Mouse (Mus musculus) bone marrow, adult 2 months (tissue): Measurements from ENCODE around the gene Acbd4. TPM values are rescaled to one million over a fixed set of nuclear protein-coding genes. Genes with fewer than 3 reads are reported as not detected.
A peak's percentile ranks its signal among the peaks of the same experiment; 100 is the strongest.

Source experiments
- H3K27ac ChIP-seq: fragments of 200-500 bp; 2 replicates; pipeline ENCODE4 v1.5.1; 2012; ENCODE audit warnings: low read depth, mild to moderate bottlenecking, control low read depth, inconsistent platforms, low read length; ENCODE audit not compliant: control insufficient read depth, poor library complexity, insufficient read depth
- H3K4me1 ChIP-seq: fragments of 200-500 bp; 2 replicates; pipeline ENCODE4 v1.6.1; 2011; ENCODE audit warnings: low read length; ENCODE audit not compliant: control insufficient read depth, insufficient read depth
- H3K4me3 ChIP-seq: fragments of 200-500 bp; replicated peaks from 2 replicates; pipeline ENCODE3; 2011; ENCODE audit warnings: mild to moderate bottlenecking, low read depth, low read length, control low read depth; ENCODE audit not compliant: control insufficient read depth
- CTCF ChIP-seq: fragments of 200-500 bp; IDR thresholded peaks from 2 replicates; pipeline ENCODE4 v1.5.1; 2011; ENCODE audit warnings: low read length, control low read depth; ENCODE audit not compliant: control insufficient read depth, insufficient read depth
- POLR2A ChIP-seq: fragments of 200-500 bp; IDR thresholded peaks from 2 replicates; pipeline ENCODE4 v1.6.1; 2011; ENCODE audit warnings: low read depth, mild to moderate bottlenecking, control low read depth, low read length, borderline replicate concordance; ENCODE audit not compliant: control insufficient read depth
- WGBS: fragments of 180-500 bp; shearing (Covaris S2); methylation state at CpG from one replicate; pipeline ENCODE4 v1.1.7; 2018; 5-methylcytosine and 5-hydroxymethylcytosine counted together
- polyA plus RNA-seq: library from polyadenylated mRNA; stranded (reverse); fragments of >200 nt; gene quantifications from 2 replicates; pipeline ENCODE4 v1.2.4, GENCODE M21; 2011; ENCODE audit warnings: low replicate concordance; ENCODE audit not compliant: missing spikeins, insufficient read depth, insufficient read length

Acbd4 gene
- polyA plus RNA-seq, 1 experiment: 34.1 TPM

- Histone ChIP-seq H3K27ac (no peak overlapping the region), H3K4me1 (peaks cover 5% of the 10 kb centered on the region), H3K4me3 (no peak overlapping the region)
- 25% methylated on average over 4 of the region's 4 CpGs for WGBS
- TF ChIP-seq POLR2A (no peak), CTCF (no peak)
Observed at GRCm38 (mm10) chr11:103146386-103146785, 44.9 kb downstream of the Acbd4 start.

GRCm38 (mm10) chr11:103147766-103148165 is 46.3 kb downstream of the Acbd4 start:
- H3K4me3 ChIP-seq: no peak overlapping the region
- peaks cover 5% of the 10 kb centered on the region for H3K4me1 ChIP-seq
- no peak overlapping the region for H3K27ac ChIP-seq
- WGBS: 59% methylated on average over 4 of the region's 4 CpGs
- no peak for TF ChIP-seq POLR2A
- no peak for TF ChIP-seq CTCF

- WGBS: 90% methylated on average over 4 of the region's 4 CpGs
- Histone ChIP-seq H3K4me3 (no peak overlapping the region), H3K27ac (no peak overlapping the region), H3K4me1 (peaks cover 5% of the 10 kb centered on the region)
- TF ChIP-seq POLR2A (no peak), CTCF (no peak)
Observed at GRCm38 (mm10) chr11:103149771-103150170, 48.3 kb downstream of the Acbd4 start.

- TF ChIP-seq POLR2A (peak; percentile 26; the same call in 1 of the 2 replicates), CTCF (peak; percentile 99)
- H3K4me1 ChIP-seq: no peaks in the 10 kb centered on the region; the same call in 1 of the 2 replicates
- 9% methylated on average over 25 of the region's 25 CpGs for WGBS
- H3K4me3 ChIP-seq: no peak overlapping the region
- no peak overlapping the region for H3K27ac ChIP-seq
Observed at GRCm38 (mm10) chr11:103158621-103159478, 57.4 kb downstream of the Acbd4 start.

GRCm38 (mm10) chr11:103160738-103161137 is 59.3 kb downstream of the Acbd4 start:
- TF ChIP-seq POLR2A (no peak), CTCF (no peak)
- H3K27ac ChIP-seq: no peak overlapping the region
- no peak overlapping the region for H3K4me3 ChIP-seq
- 78% methylated on average over 11 of the region's 11 CpGs for WGBS
- no peaks in the 10 kb centered on the region; the same call in 1 of the 2 replicates for H3K4me1 ChIP-seq

GRCm38 (mm10) chr11:103161449-103161848 is 60.0 kb downstream of the Acbd4 start:
- no peak overlapping the region for H3K4me3 ChIP-seq
- TF ChIP-seq POLR2A: no peak
- no peak for TF ChIP-seq CTCF
- 76% methylated on average over 7 of the region's 7 CpGs for WGBS
- H3K27ac ChIP-seq: no peak overlapping the region
- H3K4me1 ChIP-seq: no peaks in the 10 kb centered on the region; the same call in 1 of the 2 replicates

Other genes starting within 250 kb of the Acbd4 start
- 77.3 and 159 TPM in 2 replicates for gene Eftud2, start 220.7 kb upstream of the Acbd4 start, polyA plus RNA-seq
- gene Ccdc103, start 220.5 kb upstream of the Acbd4 start, polyA plus RNA-seq: 0.70 TPM in 1 of 2 replicates, not detected in the other
- gene Fam187a, start 216.5 kb upstream of the Acbd4 start, polyA plus RNA-seq: not detected in 2 replicates
- 8.1 and 11.4 TPM in 2 replicates for gene Gfap, start 200.8 kb upstream of the Acbd4 start, polyA plus RNA-seq
- gene Kif18b, start 176.6 kb upstream of the Acbd4 start, polyA plus RNA-seq: 32.8 and 37.0 TPM in 2 replicates
- not detected in 2 replicates for gene C1ql1, start 155.0 kb upstream of the Acbd4 start, polyA plus RNA-seq
- 28.0 and 38.2 TPM in 2 replicates for gene Nmt1, start 73.5 kb upstream of the Acbd4 start, polyA plus RNA-seq
- 10.0 and 13.9 TPM in 2 replicates for gene Dcakd, start 73.3 kb upstream of the Acbd4 start, polyA plus RNA-seq
- gene Plcd3, start within 50 bp of the Acbd4 start, polyA plus RNA-seq: 2.6 and 5.1 TPM in 2 replicates
- gene Hexim1, start 14.5 kb downstream of the Acbd4 start, polyA plus RNA-seq: 14.0 and 21.8 TPM in 2 replicates
- gene Hexim2, start 30.7 kb downstream of the Acbd4 start, polyA plus RNA-seq: 2.8 and 5.7 TPM in 2 replicates
- 42.0 and 121 TPM in 2 replicates for gene Fmnl1, start 69.4 kb downstream of the Acbd4 start, polyA plus RNA-seq
- gene 1700023F06Rik, start 106.9 kb downstream of the Acbd4 start, polyA plus RNA-seq: not detected in 2 replicates
- gene Spata32, start 116.8 kb downstream of the Acbd4 start, polyA plus RNA-seq: not detected in 2 replicates
- gene Map3k14, start 165.8 kb downstream of the Acbd4 start, polyA plus RNA-seq: 3.4 and 12.1 TPM in 2 replicates